Mouse (Mus musculus) right cerebral cortex, postnatal 25 days (tissue): Measurements from ENCODE around the gene Olfr96.

Experiments
- DNase-seq: peaks from one replicate; pipeline ENCODE4 v3.0.0; 2022

Gene Olfr96

DNA sequence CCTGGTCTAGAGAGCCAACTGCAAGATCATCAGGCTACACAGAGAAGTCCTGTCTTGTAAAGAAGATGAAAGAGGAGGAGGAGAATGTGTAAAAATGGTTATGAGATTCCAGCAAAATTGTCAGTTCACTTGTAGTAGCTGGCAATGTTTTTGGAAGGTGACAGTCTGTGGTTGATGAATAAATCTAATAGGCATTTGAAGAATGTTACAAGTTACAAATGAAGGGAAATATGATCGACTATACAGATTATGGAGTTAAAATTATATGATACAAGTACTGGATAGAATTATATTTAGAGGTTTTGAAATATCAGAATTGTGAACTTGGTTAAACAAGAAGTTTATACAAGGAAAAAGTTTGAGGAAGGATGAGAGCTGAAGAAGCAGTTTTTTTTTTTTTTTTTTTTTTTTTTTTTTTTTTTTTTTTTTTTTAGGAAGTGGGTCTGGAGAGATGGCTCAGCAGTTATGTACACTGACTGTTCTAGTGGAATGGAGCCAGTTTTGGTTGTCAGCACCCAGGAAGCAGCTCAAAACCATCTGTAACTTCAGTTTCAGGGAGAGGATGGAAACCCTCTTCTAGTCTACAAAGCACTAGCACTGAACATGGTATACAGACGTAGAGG lies 55.8 kb downstream of the Olfr96 start:
- DNase-seq, result no peak
